Mouse (Mus musculus) cerebellum, adult 18-20 months (tissue): ENCODE results near the gene Rasl11b.

ENCODE experiments used
- DNase-seq, 2 experiments: peaks; one replicate each; pipeline ENCODE4 v3.0.0; 2021

Gene Rasl11b

GRCm38 (mm10) chr5:74188886-74189285 is 6.2 kb upstream of the Rasl11b start:
- DNase-seq, result no peak

- no peak for DNase-seq
Measured at GRCm38 (mm10) chr5:74189484-74190160, 5.5 kb upstream of the Rasl11b start.

- DNase-seq, result no peak
Measured at GRCm38 (mm10) chr5:74190161-74190491, 5.0 kb upstream of the Rasl11b start.

DNA sequence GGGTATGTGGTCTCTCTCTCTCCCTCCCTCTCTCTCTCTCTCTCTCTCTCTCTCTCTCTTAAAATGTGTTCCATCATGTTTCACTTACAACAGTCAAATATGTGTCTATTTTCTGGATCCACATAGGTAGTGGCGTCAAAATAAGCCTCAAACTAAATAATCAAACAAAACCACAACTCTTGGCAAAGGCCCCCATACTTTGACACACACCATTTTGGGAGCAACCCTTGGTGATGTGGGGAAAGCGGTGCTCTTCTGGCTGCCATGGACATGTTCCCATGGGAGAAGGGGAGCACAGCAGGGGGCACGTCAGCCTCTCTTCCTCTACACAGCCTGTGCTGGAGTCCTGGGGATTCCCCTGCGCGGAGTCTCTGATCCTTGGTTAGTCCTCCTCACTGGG is 4.2 kb upstream of the Rasl11b start:
- DNase-seq, result no peak

DNA sequence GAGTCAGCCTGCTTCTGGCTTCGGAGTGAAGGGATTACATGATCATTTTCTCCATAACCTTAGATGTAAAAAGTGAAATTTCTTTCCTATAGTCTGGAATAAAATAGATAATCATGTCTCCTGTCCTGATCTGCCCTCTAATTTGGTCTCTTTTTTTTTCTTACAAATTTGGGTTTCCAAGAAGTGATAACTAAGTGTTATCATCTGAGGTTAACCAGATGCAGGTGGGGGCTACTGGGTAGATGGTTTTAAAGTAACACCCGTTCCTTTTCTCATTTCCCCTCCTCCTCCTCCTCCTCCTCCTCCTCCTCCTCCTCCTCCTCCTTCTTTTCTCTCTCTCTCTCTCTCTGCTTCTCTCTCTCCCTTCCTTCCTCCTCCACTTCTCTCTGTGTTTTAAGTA is 2.1 kb upstream of the Rasl11b start:
- DNase-seq, result no peak

GRCm38 (mm10) chr5:74193626-74194025 is 1.5 kb upstream of the Rasl11b start:
- DNase-seq, result no peak

DNA sequence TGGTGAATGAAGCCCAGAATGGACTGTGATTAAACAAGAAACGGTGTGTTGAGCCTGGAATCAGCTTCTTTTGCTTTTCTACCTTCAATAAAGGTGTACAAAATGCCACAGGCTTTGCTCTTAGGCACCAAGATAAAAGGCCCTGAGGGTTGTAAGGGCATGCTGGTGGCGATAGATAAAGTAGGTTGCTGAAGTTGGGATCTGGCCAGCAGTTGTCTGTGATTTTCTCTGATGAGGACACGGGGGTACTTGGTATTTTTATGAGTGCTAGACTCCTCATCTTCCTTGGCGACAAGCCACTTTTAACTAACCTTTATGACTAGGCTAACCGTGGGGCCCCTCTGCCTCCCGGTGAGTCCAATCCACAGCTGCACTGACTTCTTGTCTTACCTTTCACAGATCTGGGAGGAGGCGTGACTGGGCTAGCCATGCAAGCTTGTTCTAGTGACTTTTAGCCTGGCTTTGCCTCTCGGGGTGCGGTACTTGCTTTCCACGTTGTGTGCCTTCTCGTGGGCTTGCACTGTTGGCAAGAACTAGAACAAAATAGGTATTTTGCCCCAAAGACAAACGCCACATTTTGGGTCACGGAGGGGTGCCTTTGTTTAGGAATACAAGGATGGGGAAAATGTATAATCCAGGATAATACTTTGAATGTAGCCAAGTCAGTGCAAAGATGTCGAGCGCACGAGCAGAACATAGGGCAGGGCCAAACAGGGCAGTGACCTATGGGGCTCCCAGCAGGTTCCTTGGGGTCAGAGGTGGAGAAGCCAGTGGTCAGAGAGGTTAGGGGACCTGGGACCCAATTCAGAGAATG is 852 bp upstream of the Rasl11b start:
- DNase-seq, result peak; percentile 20 to 32

- no peak for DNase-seq
Measured at GRCm38 (mm10) chr5:74195614-74196306, 674 bp downstream of the Rasl11b start.

DNA sequence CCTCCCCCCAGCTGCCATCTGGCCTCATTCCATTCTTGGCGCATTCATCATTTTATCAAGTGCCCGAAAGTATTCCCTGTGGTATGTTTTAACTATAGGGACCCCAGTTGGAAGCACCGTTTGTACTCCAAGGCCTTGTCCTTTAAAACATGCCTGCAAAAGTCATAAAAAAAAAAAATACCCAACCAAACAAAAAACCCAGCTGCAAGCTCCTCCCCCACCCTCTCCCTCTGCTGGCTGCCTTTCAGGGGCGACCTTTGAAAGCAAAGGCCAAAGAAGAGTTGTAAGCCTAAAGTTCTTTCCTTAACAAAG is 1.2 kb downstream of the Rasl11b start:
- peak in 1 of 2 experiments; percentile 15 for DNase-seq

GRCm38 (mm10) chr5:74197541-74198330 is 2.6 kb downstream of the Rasl11b start:
- no peak for DNase-seq

GRCm38 (mm10) chr5:74198446-74198845 is 3.4 kb downstream of the Rasl11b start:
- DNase-seq, result no peak

DNA sequence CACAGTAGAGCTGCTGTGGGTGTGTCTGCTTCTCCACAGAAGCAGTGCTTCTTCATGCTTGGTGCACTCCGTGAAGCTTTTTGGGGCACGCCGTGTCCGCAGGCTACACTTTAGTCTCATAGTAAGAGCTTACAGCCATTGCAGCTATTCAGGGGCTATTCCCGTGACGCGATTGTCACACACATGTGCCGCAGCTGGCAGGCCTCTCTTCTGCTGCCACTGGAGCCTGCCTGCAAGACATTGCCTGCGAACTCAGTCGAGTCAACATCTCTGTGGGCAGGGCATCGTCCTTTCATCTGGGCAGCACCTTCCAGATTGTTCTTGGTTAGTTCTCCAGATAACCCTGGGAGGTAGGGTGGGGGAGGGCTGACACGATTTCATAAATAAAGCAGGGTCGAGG is 4.7 kb downstream of the Rasl11b start:
- no peak for DNase-seq

DNA sequence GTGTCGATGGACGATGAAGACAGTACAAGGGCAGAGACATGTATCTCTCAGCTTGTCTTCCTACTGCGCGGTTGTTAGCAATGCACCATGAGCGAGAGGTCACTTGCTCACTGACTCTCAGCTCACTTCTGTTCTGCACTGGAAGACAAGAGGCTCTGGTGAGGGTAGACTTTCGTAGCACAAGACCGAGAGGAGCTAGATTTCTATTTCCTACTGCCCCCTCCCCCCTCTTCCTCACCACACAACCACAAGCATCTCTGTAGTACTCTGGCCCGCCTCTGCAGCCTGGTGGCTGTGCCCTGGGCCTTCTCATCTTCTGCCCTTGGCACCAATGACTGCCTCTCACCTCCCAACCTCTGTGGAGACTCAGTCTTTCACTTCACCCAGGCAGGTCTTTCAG is 5.4 kb downstream of the Rasl11b start:
- DNase-seq, result no peak

- DNase-seq, result no peak
Measured at GRCm38 (mm10) chr5:74201570-74202357, 6.7 kb downstream of the Rasl11b start.

DNA sequence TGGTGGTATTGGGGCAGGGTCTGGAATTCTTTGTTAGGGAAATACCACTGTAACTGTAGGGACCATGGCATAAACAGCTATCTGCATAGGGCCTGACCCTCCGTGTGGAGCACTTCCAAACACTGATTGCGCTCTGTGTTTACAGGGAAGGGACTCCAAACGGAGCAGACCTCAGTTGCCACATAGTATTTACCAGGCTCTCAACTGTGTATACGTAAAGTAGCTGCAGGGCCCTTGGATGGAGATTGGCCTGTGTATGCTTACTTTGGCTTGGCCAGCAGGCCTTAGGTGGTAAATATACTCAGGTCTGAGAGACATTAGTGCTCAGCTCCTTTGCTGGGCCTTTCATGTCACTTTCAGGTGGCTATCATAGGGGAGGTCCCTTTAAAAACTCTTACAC is 7.4 kb downstream of the Rasl11b start:
- no peak for DNase-seq

DNA sequence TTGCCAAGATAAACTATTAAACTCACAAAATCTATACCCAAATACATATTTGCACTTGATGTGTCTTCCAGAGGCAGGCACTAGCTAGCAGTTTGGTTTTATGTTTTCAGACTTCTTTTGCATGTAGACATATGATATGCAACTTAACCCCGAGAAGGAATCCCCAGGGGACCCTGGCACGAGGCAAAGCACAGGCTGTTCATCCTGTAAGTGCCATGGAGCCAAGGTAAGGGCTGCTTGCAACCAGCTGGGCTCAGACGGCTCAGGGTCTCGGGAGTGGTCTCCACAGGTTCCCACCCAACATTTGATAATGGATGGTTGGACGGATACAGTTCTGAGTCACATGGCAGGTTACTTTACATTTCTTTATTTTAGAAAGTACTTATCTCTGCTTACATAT is 9.4 kb downstream of the Rasl11b start:
- no peak for DNase-seq

- DNase-seq, result no peak
Measured at GRCm38 (mm10) chr5:74205509-74205908, 10.4 kb downstream of the Rasl11b start.

DNA sequence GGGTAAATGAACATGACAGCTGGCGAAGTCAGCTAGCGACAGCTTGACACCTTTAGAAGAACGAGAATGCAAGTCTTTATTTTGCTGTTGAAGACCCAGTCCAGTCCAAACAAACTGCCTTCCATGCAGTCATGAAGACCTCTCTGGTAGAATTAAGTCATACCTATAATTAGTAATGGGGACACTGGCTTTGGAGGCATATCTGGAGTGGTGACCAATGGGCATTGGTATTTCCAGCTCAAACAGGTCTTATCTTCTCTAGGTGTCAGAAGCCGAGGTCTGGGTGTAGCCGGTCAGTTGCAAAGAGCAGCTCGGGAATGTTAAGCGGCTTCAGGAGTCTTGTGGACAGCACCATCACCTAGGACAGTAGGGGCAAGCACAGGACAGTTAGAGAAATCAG is 11.0 kb downstream of the Rasl11b start:
- no peak for DNase-seq

DNA sequence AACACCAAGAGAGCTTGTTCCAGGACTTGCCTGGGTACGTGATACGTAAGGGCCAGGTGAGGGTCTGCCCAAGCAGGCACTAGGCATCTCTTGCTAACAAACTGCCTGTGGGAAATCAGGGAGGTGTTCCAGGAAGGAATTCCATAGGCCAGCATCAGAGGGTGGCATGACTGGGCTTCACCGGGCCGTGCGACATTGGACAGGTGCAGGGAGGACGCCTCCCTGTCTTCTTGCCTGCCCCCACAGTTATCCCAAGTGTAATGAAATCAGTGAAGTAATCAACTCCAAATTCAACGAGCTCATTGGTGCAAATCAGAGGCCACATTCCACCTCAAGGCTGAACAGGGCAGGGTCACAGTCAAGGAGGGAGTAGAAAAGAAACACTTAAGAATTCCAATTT is 11.6 kb downstream of the Rasl11b start:
- no peak for DNase-seq

GRCm38 (mm10) chr5:74207209-74207608 is 12.1 kb downstream of the Rasl11b start:
- DNase-seq, result no peak

DNA sequence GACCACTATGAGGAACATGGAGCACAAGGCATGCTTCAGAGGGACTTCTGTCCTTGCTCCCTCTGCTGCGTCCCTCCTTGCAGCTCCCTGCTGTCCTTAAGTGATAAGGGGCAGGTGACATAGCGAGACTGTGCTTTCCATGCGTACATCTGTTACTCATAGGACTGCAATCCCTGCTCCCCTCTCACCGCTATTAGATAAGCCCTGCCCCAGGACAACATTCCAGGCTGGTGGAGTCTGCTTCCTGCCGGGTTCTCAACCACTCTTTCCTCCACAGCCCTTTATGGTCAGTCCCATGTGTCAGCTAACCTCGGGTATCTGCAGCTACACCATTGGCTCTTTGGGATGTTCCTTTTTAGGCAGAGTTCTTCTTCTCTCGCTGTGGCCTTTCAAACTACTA is 13.4 kb downstream of the Rasl11b start:
- no peak for DNase-seq

- DNase-seq, result peak in 1 of 2 experiments; percentile 35
Measured at GRCm38 (mm10) chr5:74209640-74210039, 14.6 kb downstream of the Rasl11b start.

GRCm38 (mm10) chr5:74211346-74211745 is 16.3 kb downstream of the Rasl11b start:
- DNase-seq, result no peak
